Mouse (Mus musculus) testis, postnatal 14 days (tissue): ENCODE measurements around the gene Wipf2.
"Not testable (repeated sequence)": the region's sequence is repeated elsewhere in the genome, so short reads cannot be mapped to it uniquely, and the experiment has no call there.

Experiments
- DNase-seq: peaks from one replicate; pipeline ENCODE4 v3.0.0; 2021; ENCODE audit warnings: low spot score

Gene Wipf2

DNA sequence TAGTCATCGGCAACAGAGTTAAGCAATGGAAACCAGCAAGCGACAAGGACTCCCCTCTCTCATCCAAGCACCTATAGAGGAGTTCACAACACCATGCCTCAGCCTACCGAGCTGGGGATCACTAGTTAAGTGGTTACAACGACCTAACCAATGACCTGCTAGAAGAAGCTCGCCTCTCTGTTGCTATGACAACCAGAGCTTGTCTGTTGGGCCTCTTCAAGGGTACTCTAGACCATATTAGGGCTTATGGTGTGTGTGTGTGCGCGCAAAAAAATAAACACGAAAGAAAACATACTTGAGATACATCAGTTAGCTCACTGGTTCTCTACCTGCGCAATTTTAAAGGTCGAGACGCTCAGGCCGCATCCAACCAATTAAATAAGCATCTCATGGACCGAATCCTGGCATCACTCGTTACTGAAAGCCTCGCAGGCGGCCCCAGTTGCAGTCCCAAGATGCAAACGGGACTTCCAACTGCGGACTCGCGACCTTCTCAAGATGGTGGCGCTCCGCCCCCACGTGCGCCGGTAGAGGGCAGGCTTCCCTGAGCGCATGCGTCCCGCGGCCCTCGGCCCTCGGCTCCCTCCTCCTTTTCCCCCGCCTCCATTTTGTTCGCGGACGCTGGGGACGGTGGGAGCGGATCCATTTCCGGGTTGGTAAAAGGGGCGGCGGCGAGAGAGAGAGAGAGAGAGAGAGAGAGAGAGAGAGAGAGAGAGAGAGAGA lies at the start of gene Wipf2:
TSS of gene Wipf2 (plus strand) at position 611 of the 723 bp plus-strand sequence.
- DNase-seq: peak; percentile 95

GRCm38 (mm10) chr11:98816706-98817239 lies 46.7 kb upstream of the Wipf2 start:
- DNase-seq: no peak

DNA sequence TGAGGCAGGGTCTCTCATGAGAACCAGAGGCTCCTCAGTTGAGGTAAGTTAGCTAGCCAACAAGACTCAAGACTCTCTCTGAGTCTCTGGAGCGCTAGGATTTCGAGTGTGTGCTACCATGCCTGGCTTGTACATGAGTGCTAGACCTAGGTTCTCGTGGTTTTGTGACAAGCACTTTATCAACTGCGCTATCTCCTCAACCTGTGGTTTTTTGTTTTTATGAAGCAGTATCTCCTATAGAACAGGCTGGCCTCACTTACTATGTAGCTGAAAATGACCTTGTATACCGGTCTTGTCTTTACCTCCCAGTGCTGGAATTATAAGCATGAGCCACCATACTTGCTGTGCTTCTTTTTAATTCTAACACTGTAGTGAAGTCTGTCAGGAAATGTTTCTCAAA lies 42.5 kb upstream of the Wipf2 start:
- no peak for DNase-seq

DNA sequence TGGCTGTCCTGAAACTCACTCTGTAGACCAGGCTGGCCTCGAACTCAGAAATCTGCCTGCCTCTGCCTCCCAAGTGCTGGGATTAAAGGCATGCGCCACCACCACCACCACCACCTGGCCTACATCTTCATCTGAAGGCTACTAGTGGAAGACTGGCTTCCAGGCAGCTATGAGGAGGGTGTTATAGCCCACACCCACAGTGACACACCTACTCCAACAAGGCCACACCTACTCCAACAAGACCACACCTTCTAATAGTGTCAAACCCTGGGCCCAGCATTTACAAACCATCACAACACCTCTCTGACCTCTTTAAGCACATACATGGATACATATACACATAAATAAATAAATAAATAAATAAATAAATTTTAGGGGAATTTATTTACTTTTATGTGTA lies 37.4 kb upstream of the Wipf2 start:
- not testable (repeated sequence) for DNase-seq

GRCm38 (mm10) chr11:98827877-98828276 lies 35.6 kb upstream of the Wipf2 start:
- no peak for DNase-seq

GRCm38 (mm10) chr11:98829091-98829775 lies 34.2 kb upstream of the Wipf2 start:
- no peak for DNase-seq

DNA sequence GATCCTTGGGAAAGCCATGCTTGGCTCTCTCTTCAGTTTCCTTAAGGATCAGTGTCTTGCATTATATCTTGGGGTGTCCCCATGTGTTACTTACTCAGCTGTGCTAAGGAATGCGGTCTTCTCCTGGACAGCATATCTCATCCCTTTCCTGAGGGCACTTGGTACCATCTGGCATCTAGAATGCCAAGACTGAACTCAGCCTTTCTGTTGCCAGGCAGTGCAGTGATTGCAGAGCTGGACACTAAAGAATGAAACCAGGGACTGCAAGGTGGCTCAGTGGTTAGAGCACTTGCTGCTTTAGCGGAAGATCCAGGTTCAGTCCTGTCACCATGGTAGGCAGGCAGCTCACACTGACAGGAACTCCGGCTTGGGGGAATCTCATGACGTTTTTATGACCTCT lies 33.6 kb upstream of the Wipf2 start:
- no peak for DNase-seq

DNA sequence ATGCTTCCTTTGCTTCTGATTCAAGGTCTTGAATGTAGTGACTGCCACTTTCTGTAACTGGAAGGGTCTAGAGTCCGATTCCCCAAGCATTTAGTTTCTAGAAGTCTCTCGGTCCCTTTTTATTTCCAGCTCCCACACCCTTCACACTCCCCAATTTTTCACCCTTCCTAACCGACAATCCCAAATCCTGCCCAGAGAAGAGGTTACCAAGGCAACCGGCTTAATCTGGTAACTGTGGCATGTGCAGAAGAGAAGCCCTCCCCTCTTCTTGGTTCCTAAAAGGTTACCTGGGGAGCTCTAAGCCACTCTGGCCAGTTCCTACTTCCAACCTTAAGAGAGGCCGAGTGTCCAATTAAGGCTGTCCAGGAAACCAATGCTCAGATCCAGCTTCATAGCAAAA lies 28.1 kb upstream of the Wipf2 start:
- DNase-seq: no peak

- DNase-seq: no peak
These were observed 27.7 kb upstream of the Wipf2 start for GRCm38 (mm10) chr11:98835725-98836124.

DNA sequence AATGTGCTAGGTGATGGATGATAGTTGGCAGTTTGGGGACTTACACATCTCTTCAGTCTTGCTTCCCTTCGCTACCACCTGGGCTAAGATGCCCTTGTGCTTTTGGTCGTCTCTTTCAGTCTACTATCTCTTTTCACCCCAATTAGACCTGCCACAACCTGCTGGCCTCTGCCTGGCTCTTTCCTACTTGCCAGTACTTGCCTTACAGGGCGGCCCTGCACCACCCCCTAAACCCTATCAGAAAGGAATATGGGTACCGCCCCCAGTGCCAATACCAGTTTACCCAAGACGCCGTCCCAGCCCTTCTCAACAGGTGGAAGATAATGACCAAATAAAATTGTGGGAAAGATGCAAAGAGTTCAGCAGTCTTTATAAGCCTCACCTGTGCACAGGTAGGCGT lies 27.3 kb upstream of the Wipf2 start:
- DNase-seq: no peak

DNA sequence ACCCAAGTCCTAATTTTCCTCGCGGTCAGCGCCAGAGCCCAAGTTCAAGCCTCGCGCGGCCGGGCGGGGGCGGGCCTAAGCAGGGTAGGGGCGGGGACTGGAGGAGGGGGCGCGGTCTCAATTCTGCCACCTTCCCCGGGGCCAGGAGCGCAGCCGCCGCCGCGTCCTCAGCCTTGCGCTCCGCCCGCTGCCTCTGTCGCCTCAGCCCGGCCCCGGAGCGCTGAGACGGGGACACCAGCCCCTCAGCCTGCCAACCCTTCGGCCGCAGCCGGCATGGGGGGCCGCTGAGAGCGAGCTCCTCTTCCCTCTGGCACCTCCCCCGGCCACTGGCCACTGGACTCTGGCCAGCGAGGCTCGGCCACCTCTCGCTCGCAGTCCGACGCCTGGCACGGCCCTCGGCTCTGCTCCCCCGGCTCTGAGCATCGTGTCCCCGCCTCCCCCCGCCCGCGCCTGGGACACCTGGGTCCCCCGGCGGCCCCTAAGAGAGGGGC lies 26.7 kb upstream of the Wipf2 start, which contains the start of gene Rapgefl1:
TSS of gene Rapgefl1 (plus strand) at position 135 of the 491 bp plus-strand sequence.
- DNase-seq: peak; percentile 75

DNA sequence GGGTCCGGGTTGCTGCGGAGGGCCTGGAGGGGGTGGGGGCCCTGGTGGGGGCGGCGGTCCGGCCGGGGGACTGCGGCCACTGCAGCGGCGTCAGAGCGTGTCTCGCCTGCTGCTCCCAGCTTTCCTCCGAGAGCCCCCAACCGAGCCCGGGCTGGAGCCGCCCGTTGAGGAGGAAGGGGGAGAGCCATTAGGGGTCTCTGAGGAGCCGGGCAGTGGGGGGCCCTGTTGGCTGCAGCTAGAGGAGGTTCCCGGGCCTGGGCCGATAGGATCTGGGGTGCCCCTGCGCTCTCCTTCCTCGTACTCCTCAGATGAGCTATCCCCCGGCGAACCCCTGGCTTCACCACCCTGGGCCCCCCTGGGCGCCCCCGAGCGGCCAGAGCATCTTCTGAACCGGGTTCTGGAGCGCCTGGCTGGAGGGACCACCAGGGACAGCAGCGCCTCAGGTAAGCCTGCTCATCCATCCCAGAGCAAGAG lies 26.2 kb upstream of the Wipf2 start:
- DNase-seq: no peak

DNA sequence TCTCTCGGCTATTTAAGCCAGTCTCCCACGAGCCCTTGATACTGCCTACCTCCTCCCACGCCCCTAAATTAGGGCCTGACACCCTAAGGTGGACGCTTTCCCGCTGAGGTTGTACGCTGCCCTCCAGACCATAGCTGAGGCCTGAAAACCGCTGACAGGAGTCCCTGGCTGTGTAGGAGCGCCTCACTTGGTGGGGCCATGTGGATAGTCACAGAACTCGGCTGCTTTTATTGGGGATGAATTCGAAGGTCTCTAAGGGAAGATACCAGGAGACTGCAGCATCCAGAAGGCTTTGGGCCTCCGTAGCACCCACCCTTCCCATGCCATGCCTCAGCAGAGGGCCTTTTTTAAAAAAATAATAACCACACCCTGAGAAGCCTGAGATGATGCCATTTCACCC lies 25.5 kb upstream of the Wipf2 start:
- DNase-seq: no peak

- no peak for DNase-seq
These were observed 24.9 kb upstream of the Wipf2 start for GRCm38 (mm10) chr11:98838512-98838911.

- DNase-seq: no peak
These were observed 24.0 kb upstream of the Wipf2 start for GRCm38 (mm10) chr11:98839402-98839801.

DNA sequence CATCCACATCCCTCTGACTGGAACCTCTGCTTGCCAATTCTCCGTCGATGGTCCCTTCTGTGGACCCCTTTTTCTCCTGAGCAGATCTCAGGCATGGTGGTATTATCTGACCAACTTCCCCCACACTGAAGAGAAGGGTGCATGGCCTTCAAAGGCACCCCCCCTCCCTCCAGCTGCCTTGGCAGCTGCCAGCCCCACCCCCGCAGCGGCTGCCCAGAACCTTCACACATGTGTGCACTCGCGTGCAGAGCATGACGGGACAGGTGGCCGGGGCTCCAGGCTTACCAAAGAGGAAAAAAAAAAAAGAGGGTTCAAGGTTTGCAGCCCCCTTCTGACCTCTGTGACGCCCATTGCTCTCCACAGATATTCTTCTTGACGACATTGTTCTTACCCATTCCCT lies 23.5 kb upstream of the Wipf2 start:
- DNase-seq: no peak

- DNase-seq: no peak
These were observed 17.4 kb upstream of the Wipf2 start for GRCm38 (mm10) chr11:98846016-98846415.

DNA sequence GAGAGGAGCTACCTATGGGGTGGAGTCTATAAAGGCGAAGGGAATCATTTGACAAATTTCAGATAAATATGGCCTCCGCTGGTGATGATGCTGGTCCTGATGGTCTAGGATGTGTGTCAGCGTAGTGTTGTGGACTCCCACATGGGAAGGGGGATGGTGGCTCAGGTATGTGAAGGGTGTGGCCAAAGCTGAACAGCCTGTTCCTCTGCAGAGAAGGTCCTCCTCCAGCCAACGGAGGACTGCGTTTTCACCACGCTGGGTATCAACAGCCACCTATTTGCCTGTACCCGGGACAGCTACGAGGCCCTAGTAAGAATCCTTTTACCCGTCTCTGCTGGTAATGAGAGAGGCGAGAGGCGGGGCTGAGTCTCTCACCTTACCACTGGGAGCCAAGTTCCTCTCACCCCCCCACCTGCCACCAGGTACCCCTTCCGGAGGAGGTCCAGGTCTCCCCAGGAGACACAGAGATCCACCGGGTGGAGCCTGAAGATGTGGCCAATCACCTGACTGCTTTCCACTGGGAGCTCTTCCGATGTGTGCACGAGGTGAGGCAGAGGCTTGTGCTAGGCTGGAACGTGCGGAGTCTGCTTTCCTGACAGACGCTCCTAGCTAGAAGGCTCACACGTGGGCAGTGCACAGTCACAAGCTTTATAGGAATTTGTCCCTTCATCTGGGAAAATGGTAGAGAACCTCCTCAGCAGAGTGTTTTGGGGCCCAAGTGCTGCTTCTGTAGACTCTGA lies 16.4 kb upstream of the Wipf2 start:
- no peak for DNase-seq

DNA sequence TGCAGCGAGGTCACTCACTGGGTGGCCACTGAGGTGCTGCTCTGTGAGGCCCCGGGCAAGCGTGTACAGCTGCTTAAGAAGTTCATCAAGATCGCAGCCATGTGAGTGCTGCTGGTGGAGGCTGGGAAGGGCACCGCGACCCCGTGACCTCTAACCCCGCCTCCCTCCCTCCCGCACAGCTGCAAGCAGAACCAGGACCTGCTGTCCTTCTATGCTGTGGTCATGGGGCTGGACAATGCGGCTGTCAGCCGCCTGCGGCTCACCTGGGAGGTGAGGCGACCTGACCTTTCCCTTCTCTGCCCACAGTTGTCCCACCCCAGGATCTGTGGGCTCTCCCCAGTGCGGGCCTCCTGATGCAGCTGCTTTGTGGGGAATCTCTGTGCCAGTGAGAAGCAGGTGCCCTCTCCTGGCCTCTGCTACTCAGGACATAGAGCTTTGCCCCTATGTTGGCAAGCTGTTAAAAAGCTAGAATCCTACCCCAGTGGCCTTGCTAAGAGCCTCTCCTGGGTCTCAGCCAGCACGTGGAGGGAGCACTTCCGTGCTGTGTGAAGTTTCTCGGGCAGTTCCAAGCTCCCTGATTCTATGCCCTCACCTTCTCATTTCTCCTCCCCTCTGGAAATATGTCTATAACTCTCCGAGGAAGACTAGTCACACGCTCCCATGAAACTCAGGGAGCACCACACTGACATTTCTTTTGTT lies 14.1 kb upstream of the Wipf2 start:
- DNase-seq: no peak

DNA sequence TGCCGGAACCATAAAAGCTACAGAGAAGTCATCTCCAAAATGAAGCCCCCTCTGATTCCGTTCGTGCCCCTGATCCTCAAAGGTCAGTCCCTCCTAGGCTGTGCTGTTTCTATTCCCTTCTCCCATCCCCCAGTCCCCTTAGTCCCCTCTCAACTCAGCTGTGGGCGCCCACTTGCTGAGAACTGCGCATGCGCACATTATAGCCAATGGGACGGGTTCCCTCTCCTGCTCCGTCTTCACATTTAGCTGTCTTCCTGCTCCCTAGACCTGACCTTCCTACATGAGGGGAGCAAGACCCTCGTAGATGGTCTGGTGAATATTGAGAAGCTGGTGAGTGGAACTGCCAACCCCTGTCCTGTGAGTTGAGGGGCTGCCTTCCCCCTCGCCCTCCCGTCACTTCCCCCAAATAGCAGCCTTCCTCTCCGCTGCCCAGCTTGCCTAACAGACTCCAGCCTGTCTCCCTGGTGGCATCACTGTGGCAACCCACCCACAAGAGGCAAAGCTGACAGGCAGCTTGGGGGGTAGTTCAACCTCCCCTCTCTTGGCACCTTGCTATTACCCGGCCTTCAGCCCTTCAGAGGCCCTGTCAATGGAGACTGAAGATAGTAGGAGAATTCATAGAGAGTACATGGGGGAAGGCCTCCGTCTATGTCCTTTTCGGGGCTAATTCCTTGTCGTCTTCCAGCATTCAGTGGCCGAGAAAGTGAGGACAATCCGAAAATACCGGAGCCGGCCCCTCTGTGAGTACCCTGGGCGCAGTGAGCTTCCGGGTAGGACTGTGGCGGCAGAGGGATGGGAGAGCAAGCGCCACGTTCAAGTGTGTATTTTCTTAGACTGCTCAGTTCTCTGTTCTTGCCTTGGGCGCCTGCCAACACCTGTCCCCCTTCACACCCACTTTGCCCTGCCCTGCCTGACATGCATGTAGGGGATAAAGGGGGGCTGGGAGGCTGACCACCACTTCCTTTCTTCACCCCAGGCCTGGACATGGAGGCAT lies 13.0 kb upstream of the Wipf2 start:
- DNase-seq: peak; percentile 56
